In the genomic region with DNA sequence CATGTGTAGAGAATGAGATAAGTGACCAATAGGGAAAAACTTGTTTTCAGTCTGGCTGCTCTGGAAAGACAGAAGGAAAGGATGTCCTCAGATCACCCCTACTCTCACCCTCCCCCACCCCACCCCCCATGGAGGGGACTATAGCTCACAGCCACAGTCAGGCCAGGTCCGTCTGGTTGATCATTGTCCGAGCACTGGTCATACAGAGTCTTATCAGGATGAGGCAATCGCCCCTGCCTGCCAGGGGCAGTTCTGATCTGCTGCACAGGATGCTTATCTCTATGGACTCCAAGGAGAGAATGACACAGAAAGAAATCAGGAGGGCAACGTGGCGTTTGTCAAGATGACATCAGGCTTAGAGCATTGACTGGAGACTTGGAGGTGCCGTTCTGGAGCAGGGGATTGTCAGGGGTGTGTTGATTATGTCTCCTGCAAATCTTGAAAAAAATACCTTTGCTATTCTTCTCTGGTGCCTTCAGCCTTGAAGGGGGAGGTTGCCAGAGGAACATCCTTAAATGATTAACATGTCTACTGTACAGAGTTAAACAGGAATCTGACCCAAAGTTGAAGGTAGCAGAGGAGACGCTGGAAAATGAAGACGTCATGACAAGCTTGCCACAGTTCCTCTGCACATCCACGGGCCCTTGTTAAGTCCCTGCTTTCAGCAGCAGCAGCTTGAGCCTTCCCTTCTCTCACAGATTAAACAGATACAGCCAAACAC, we compare ENCODE assay signal across 17 mouse cellular contexts. TPM values are rescaled to one million over a fixed set of nuclear protein-coding genes. Genes with fewer than 3 reads are reported as not detected.
DNase-seq lines count a peak whose midpoint lies in the region; ATAC-seq and TF ChIP-seq lines count a peak whose summit lies in the region.
"Had no signal": no experiment of that assay in that cellular context is flagged by ENCODE, and none has a peak within 500 bp of the region (broad histone marks: within the 10 kb centered on the region; RNA-seq: fewer than 3 reads in every experiment).

No protein-coding gene starts in this region.

- peak overlapping the region; percentile 44; the same call in 1 of the 2 replicates for H3K27ac ChIP-seq in intestine, embryonic 14.5 days (ENCODE audit: low read depth)
- peak overlapping the region; percentile 20; the same call in 1 of the 2 replicates for H3K27ac ChIP-seq in kidney, embryonic 16.5 days (ENCODE audit: low read length)
- no peak overlapping the region for H3K27ac ChIP-seq in liver, embryonic 13.5 days
- no peak overlapping the region for H3K27ac ChIP-seq in thymus, adult 2 months (ENCODE audit: control insufficient read depth, insufficient read depth, low read length)
- H3K27ac ChIP-seq: limb, embryonic 13.5 days; neural tube, embryonic 12.5 days had no signal

- H3K27me3 ChIP-seq in intestine, embryonic 14.5 days (replicated peaks; ENCODE audit: control insufficient read depth, insufficient read depth, low read length), result no peaks in the 10 kb centered on the region
- H3K27me3 ChIP-seq in kidney, embryonic 16.5 days (ENCODE audit: insufficient read depth, low read length), result no peaks in the 10 kb centered on the region
- no peaks in the 10 kb centered on the region for H3K27me3 ChIP-seq in liver, embryonic 13.5 days
- H3K27me3 ChIP-seq in thymus, adult 2 months (ENCODE audit: control insufficient read depth, insufficient read depth, low read length), result no peaks in the 10 kb centered on the region
- H3K27me3 ChIP-seq: limb, embryonic 13.5 days; neural tube, embryonic 12.5 days had no signal

- peak; percentile 43 for DNase-seq in MN1 (ENCODE audit: low spot score)
- DNase-seq in intestine, embryonic 14.5 days (ENCODE audit: low spot score), result no peak
- no peak for DNase-seq in liver, embryonic 13.5 days
- DNase-seq in layer of hippocampus, postnatal 36 days, result no peak
- no peak for DNase-seq in thymus, adult 2 months
- DNase-seq in adipocyte (ENCODE audit: low spot score), result no peak
- DNase-seq: adrenal gland, postnatal 25 days; embryo, embryonic 11 days; lung, postnatal 4 days; thymus, postnatal 36 days had no signal

- H3K4me3 ChIP-seq in intestine, embryonic 14.5 days (ENCODE audit: low read depth, low read length), result no peak overlapping the region
- H3K4me3 ChIP-seq in kidney, embryonic 16.5 days (ENCODE audit: low read length), result no peak overlapping the region
- no peak overlapping the region for H3K4me3 ChIP-seq in liver, embryonic 13.5 days (replicated peaks)
- H3K4me3 ChIP-seq in thymus, adult 2 months (ENCODE audit: control insufficient read depth, insufficient read depth, low read length), result no peak overlapping the region
- H3K4me3 ChIP-seq: limb, embryonic 13.5 days; neural tube, embryonic 12.5 days had no signal

- no peak for TF ChIP-seq CTCF in thymus, adult 2 months (IDR thresholded peaks at IDR 0.05; ENCODE audit: borderline replicate concordance, control insufficient read depth, extremely low read depth, insufficient read depth, low read length, poor library complexity)

- no peaks in the 10 kb centered on the region for H3K9me3 ChIP-seq in intestine, embryonic 14.5 days (ENCODE audit: control insufficient read depth, low read length)
- no peaks in the 10 kb centered on the region for H3K9me3 ChIP-seq in kidney, embryonic 16.5 days (ENCODE audit: low read length)
- no peaks in the 10 kb centered on the region for H3K9me3 ChIP-seq in liver, embryonic 13.5 days (replicated peaks)
- H3K9me3 ChIP-seq: neural tube, embryonic 12.5 days had no signal

- no peak for TF ChIP-seq POLR2A in thymus, adult 2 months (IDR thresholded peaks at IDR 0.05; ENCODE audit: control insufficient read depth, extremely low read depth, insufficient read depth, low read length, poor library complexity)

- peaks cover 9% of the 10 kb centered on the region; the same call in 1 of the 2 replicates for H3K4me1 ChIP-seq in intestine, embryonic 14.5 days (replicated peaks; ENCODE audit: control insufficient read depth, insufficient read depth, low read length)
- H3K4me1 ChIP-seq in kidney, embryonic 16.5 days (ENCODE audit: insufficient read depth, low read length), result peaks cover 6% of the 10 kb centered on the region
- no peaks in the 10 kb centered on the region for H3K4me1 ChIP-seq in liver, embryonic 13.5 days (replicated peaks)
- H3K4me1 ChIP-seq in thymus, adult 2 months (replicated peaks; ENCODE audit: control insufficient read depth, insufficient read depth, low read length), result no peaks in the 10 kb centered on the region
- H3K4me1 ChIP-seq: limb, embryonic 13.5 days had no signal

- 0 out of 2 replicates have a peak, but pooled peaks cover 3% of the 10 kb centered on the region for H3K36me3 ChIP-seq in intestine, embryonic 14.5 days (ENCODE audit: control insufficient read depth, insufficient read depth, low read length)
- peaks cover 10% of the 10 kb centered on the region for H3K36me3 ChIP-seq in kidney, embryonic 16.5 days (ENCODE audit: insufficient read depth, low read length)
- no peaks in the 10 kb centered on the region for H3K36me3 ChIP-seq in liver, embryonic 13.5 days
- H3K36me3 ChIP-seq in thymus, adult 2 months (ENCODE audit: control insufficient read depth, insufficient read depth, low read length), result 0 out of 2 replicates have a peak, but pooled peaks cover 7% of the 10 kb centered on the region
- H3K36me3 ChIP-seq: neural tube, embryonic 12.5 days had no signal

- H3K9ac ChIP-seq in intestine, embryonic 14.5 days (ENCODE audit: low read length), result no peak overlapping the region
- H3K9ac ChIP-seq in kidney, embryonic 16.5 days (replicated peaks; ENCODE audit: low read length), result no peak overlapping the region
- no peak overlapping the region for H3K9ac ChIP-seq in liver, embryonic 13.5 days
- H3K9ac ChIP-seq: limb, embryonic 13.5 days; neural tube, embryonic 12.5 days had no signal

- ATAC-seq in intestine, embryonic 14.5 days (replicated peaks; ENCODE audit: low FRiP score, low TSS enrichment, low read depth), result 0 out of 2 replicates have a peak, but pooled peaks have one; percentile 43
- peak; percentile 80 for ATAC-seq in kidney, embryonic 16.5 days (ENCODE audit: low FRiP score, low TSS enrichment)
- peak; percentile 89 for ATAC-seq in liver, embryonic 13.5 days (ENCODE audit: low read depth)
- ATAC-seq: hindbrain, embryonic 16.5 days; midbrain, embryonic 16.5 days had no signal

- H3K4me2 ChIP-seq in intestine, embryonic 14.5 days (ENCODE audit: low read length), result no peak overlapping the region
- no peak overlapping the region for H3K4me2 ChIP-seq in kidney, embryonic 16.5 days (replicated peaks; ENCODE audit: low read depth, low read length)
- no peak overlapping the region for H3K4me2 ChIP-seq in liver, embryonic 13.5 days
- H3K4me2 ChIP-seq: limb, embryonic 13.5 days; neural tube, embryonic 12.5 days had no signal

- 17% methylated on average over 9 of the region's 9 CpGs for WGBS in intestine, embryonic 14.5 days
- WGBS in kidney, embryonic 16.5 days, result 46% methylated on average over 9 of the region's 9 CpGs
- 30% methylated on average over 9 of the region's 9 CpGs for WGBS in liver, embryonic 13.5 days (ENCODE audit: insufficient replicate concordance)
- WGBS in thymus, adult 2 months, result 89% methylated on average over 9 of the region's 9 CpGs

RNA-seq across cellular contexts. Expression of a gene that starts 32.9 kb away (rescaled TPM):
- 0.60 and 0.74 TPM in 2 replicates for polyA plus RNA-seq in intestine, embryonic 14.5 days (2014; fragmentation: Nextera tagmentation; extraction: Ambion mirVana)
- 0.45 and 0.50 TPM in 2 replicates for polyA plus RNA-seq in kidney, embryonic 16.5 days (2015; fragmentation: Nextera tagmentation; extraction: Ambion mirVana)
- not detected in 2 replicates for polyA plus RNA-seq in liver, embryonic 13.5 days (2015; fragmentation: Nextera tagmentation; extraction: Ambion mirVana)
- total RNA-seq in layer of hippocampus, postnatal 36 days (2021), result not detected
- 0.10 TPM in 1 of 2 replicates, not detected in the other for polyA plus RNA-seq in thymus, adult 2 months (2012; rRNA removed)
- total RNA-seq: adrenal gland, postnatal 25 days; granulocyte monocyte progenitor cell, adult 5-6 weeks had no signal
- polyA plus RNA-seq: heart, embryonic 16.5 days; hindbrain, embryonic 16.5 days; midbrain, embryonic 16.5 days; neural tube, embryonic 12.5 days had no signal

Comparison
In these comparisons a context has a peak if more than half of its experiments do, and no peak if none do; other contexts are left out.
1. H3K27ac ChIP-seq: peak in intestine, embryonic 14.5 days (single experiment) and kidney, embryonic 16.5 days (single experiment); none in liver, embryonic 13.5 days (single experiment) and thymus, adult 2 months (single experiment).
2. Peak in every context shown above with its lines, with median percentiles within 50 percentile points of each other: ATAC-seq.